Mouse (Mus musculus): ENCODE measurements around the gene Rpl29. TPM values are rescaled to one million over a fixed set of nuclear protein-coding genes. Genes with fewer than 3 reads are reported as not detected.

The Rpl29 gene
- 1,077 and 1,119 TPM in 2 replicates for polyA plus RNA-seq (2015; fragmentation: Nextera tagmentation; extraction: Ambion mirVana)

DNA sequence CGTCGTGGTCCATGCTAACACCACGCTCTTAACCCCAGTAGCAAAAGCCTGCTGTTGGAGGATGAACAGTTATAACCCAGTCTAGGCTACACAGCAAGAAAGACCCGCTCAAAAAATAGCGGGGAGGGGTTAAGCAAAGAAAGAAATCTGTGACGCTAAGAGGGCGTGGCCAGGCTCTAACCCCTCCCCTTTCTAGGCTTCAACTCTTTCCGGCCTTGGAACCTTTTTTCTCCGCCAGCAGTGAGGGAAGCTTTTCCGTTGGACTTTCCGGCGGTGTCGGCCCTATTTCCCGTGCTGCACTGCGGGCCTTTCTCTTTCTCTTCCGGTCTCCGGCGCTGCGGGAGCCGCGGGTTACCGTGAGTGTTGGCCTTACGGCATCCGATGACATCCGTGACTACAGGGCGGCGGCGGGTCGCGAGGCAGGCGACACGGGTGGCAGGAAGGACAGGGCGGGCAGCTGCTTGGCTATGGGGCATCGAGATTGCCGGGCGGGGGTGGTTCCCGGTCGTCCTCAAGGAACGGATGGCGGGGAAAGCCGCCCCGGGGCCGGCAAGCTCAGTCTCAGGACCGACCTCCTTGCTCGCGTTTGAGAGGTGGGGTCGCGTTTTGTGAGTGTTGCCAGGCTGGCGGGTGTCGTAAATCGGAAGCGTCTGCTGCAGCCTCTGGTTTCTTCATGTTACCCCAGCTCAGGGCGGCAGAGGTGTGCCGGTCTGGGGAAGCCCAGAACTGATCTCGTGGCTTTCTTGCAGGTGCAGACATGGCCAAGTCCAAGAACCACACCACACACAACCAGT, at the start of gene Rpl29:
Gene Rpl29 (plus strand): TSS at position 234 of the 794 bp plus-strand sequence.
- peak within 1 kb of the TSS; percentile 93 for H3K4me3 ChIP-seq (replicated peaks)
- peak; percentile 91 for ATAC-seq (replicated peaks; ENCODE audit: low FRiP score)

DNA sequence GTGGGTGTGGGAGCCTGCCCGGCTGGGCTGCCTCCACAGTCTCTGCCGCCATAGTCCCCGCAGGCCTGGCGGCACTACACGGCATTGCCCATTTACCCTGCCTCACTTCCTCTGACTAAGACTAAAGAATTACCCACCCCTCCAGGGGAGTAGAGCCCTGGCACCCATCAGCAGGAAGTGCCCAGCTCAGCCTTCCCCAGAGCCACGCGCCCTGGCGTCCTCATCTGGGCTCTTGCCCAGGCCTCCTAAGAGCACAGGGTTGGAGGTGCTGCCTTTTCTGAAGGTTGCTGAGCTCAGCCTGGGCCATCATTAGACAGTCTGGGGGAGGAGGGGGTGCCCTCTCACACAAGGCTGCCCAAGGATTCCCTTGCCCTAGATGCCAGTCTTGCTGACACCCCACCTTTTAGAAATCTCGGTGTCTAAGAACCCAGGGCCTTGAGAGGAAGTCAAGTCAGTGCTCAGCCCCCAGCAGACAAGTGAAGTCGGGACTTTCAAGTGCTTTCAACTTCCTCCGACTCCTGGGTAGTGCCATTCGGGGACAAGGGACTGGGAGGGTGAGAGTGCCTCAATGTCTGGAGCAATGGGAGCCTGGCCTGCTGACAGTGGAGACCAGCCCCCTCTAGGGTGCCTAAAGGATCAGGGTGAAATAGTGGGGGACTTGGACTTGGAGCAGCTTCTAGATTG, 42.9 kb upstream of the Rpl29 start:
- H3K4me1 ChIP-seq = peaks cover 29% of the 10 kb centered on the region
- no peak overlapping the region for H3K4me3 ChIP-seq (replicated peaks)
- H3K9me3 ChIP-seq (replicated peaks) = no peaks in the 10 kb centered on the region
- H3K27ac ChIP-seq = no peak overlapping the region
- ATAC-seq (replicated peaks; ENCODE audit: low FRiP score) = no peak
- no peaks in the 10 kb centered on the region for H3K36me3 ChIP-seq
- H3K4me2 ChIP-seq = no peak overlapping the region
- WGBS = 80% methylated on average over 12 of the region's 12 CpGs
- no peak overlapping the region for H3K9ac ChIP-seq
- H3K27me3 ChIP-seq = no peaks in the 10 kb centered on the region

More for the DNA sequence above, at the start of gene Rpl29:
- Histone ChIP-seq H3K27ac (peak within 1 kb of the TSS; percentile 97), H3K4me1 (peaks cover 17% of the 10 kb centered on the region), H3K9me3 (replicated peaks) (no peaks in the 10 kb centered on the region), H3K36me3 (peaks cover 40% of the 10 kb centered on the region), H3K4me2 (peak within 1 kb of the TSS; percentile 80), H3K9ac (peak within 1 kb of the TSS; percentile 98), H3K27me3 (no peaks in the 10 kb centered on the region)
- under 1% methylated on average over 55 of the region's 55 CpGs for WGBS

- no peaks in the 10 kb centered on the region for H3K36me3 ChIP-seq
- no peak overlapping the region for H3K4me3 ChIP-seq (replicated peaks)
- 0 out of 2 replicates have a peak, but pooled peaks have one; percentile 6 for ATAC-seq (replicated peaks; ENCODE audit: low FRiP score)
- no peaks in the 10 kb centered on the region for H3K9me3 ChIP-seq (replicated peaks)
- H3K27ac ChIP-seq = no peak overlapping the region
- 73% methylated on average over 11 of the region's 11 CpGs for WGBS
- peaks cover 35% of the 10 kb centered on the region for H3K4me1 ChIP-seq
- H3K27me3 ChIP-seq = no peaks in the 10 kb centered on the region
- H3K9ac ChIP-seq = no peak overlapping the region
- no peak overlapping the region for H3K4me2 ChIP-seq
Measured at GRCm38 (mm10) chr9:106392828-106393527, 36.3 kb upstream of the Rpl29 start.

DNA sequence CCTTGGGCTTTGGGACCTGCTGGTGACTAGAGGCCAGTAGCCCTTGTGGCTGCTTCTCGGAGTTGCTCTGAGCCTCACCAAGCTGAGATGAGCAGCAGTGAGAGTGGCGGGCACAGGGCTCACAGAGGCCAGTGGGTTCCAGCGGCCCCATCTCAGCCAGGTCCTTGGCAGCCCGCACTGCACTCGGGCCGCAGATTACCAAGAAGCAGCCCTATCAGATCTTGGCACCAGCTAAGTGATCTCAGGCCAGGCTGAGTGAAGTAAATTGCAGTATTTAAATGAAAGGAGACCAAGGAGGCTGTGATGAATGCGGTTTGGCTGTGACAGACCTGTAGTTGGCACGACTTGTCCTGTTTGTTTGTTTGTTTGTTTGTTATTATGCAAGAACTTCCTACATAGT, 35.7 kb upstream of the Rpl29 start:
- Histone ChIP-seq H3K27ac (no peak overlapping the region), H3K9ac (no peak overlapping the region), H3K4me3 (replicated peaks) (no peak overlapping the region), H3K27me3 (no peaks in the 10 kb centered on the region), H3K4me1 (peaks cover 36% of the 10 kb centered on the region), H3K9me3 (replicated peaks) (no peaks in the 10 kb centered on the region), H3K36me3 (no peaks in the 10 kb centered on the region), H3K4me2 (no peak overlapping the region)
- 88% methylated on average over 8 of the region's 8 CpGs for WGBS
- ATAC-seq (replicated peaks; ENCODE audit: low FRiP score) = no peak

DNA sequence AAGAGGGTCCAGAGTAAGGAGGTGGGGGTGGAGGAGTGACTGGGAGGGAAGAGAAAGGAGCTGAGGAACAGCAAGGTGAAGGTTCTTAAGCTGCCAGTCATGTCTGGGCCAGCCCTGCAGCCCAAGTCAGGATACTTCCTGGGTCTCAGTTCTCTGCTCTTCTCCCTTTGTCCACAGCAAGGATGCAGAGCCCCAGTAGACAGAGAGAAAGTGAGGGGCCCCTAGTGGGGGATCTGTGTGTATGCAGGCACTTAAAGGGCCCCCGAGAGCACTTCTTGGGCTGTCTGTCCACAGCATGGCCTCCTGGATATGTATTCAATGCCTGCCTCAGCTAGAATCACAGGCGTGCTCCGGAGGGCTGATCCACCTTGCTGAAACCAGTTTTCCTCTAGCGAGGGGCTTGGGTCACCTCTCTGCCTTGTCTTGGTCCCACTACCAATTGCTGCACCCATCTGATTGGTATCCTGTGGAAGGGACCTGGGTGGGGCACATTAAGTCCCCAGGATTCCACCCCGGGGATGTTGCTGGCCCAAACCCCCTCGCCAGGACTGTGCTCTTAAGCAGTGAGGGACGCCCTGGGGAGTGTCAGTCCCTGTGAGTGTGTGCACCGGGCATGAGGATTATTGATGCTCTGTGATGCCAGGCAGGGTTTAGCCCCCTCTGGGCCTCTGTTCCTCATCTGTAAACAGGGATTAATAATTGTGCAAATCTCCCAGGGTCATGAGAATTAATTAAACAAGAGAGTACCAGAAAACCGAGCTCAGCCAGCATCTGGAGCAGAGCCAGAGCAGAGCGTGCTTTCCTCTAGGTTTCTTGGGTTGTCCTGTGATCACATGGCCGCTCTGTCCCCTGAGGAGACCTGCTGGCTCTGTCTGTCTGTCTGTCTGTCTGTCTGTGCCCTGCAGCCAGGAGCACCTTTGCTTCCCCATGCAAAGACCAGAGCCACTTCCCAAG, 34.3 kb upstream of the Rpl29 start:
- Histone ChIP-seq H3K9me3 (replicated peaks) (no peaks in the 10 kb centered on the region), H3K4me2 (no peak overlapping the region), H3K4me1 (peaks cover 36% of the 10 kb centered on the region), H3K4me3 (replicated peaks) (no peak overlapping the region), H3K9ac (no peak overlapping the region), H3K27ac (no peak overlapping the region), H3K27me3 (no peaks in the 10 kb centered on the region), H3K36me3 (no peaks in the 10 kb centered on the region)
- 55% methylated on average over 11 of the region's 11 CpGs for WGBS
- ATAC-seq (replicated peaks; ENCODE audit: low FRiP score) = peak; percentile 53; the same call in 1 of the 2 replicates

DNA sequence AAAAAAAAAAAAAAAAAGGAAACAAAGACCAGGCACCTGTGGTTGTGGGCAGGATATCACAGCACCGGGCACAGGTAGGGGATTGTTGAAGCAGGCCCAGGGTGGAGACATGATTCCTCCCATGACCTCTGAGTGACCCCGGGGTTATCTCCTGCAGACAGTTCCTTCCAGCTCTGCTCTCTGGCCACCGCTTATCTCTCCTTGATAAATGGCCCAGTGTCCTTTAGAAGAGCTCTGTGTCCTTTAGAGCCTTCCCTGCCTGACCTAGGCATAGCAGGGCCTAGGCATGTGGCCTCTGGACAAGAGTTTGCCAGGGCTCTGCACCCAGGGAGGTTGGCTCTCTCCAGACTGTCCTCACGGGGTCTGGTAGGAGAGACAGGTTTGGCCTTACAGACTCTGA, 31.5 kb upstream of the Rpl29 start:
- no peaks in the 10 kb centered on the region for H3K9me3 ChIP-seq (replicated peaks)
- H3K27me3 ChIP-seq = no peaks in the 10 kb centered on the region
- no peak for ATAC-seq (replicated peaks; ENCODE audit: low FRiP score)
- H3K36me3 ChIP-seq = no peaks in the 10 kb centered on the region
- H3K4me3 ChIP-seq (replicated peaks) = no peak overlapping the region
- no peak overlapping the region for H3K27ac ChIP-seq
- 75% methylated on average over 4 of the region's 4 CpGs for WGBS
- no peak overlapping the region for H3K4me2 ChIP-seq
- H3K4me1 ChIP-seq = peaks cover 34% of the 10 kb centered on the region
- H3K9ac ChIP-seq = no peak overlapping the region

- ATAC-seq (replicated peaks; ENCODE audit: low FRiP score) = no peak
- Histone ChIP-seq H3K27ac (no peak overlapping the region), H3K4me3 (replicated peaks) (no peak overlapping the region), H3K4me1 (peaks cover 26% of the 10 kb centered on the region), H3K27me3 (no peaks in the 10 kb centered on the region), H3K9me3 (replicated peaks) (no peaks in the 10 kb centered on the region), H3K36me3 (no peaks in the 10 kb centered on the region), H3K4me2 (no peak overlapping the region), H3K9ac (no peak overlapping the region)
- WGBS = 75% methylated on average over 9 of the region's 9 CpGs
Measured at GRCm38 (mm10) chr9:106398667-106399311, 30.5 kb upstream of the Rpl29 start.

- no peak overlapping the region for H3K9ac ChIP-seq
- H3K27ac ChIP-seq = no peak overlapping the region
- no peaks in the 10 kb centered on the region for H3K36me3 ChIP-seq
- no peak overlapping the region for H3K4me2 ChIP-seq
- no peak for ATAC-seq (replicated peaks; ENCODE audit: low FRiP score)
- H3K4me1 ChIP-seq = peaks cover 22% of the 10 kb centered on the region
- no peak overlapping the region for H3K4me3 ChIP-seq (replicated peaks)
- no peaks in the 10 kb centered on the region for H3K27me3 ChIP-seq
- WGBS = 76% methylated on average over 3 of the region's 3 CpGs
- H3K9me3 ChIP-seq (replicated peaks) = no peaks in the 10 kb centered on the region
Measured at GRCm38 (mm10) chr9:106399808-106400207, 29.4 kb upstream of the Rpl29 start.

DNA sequence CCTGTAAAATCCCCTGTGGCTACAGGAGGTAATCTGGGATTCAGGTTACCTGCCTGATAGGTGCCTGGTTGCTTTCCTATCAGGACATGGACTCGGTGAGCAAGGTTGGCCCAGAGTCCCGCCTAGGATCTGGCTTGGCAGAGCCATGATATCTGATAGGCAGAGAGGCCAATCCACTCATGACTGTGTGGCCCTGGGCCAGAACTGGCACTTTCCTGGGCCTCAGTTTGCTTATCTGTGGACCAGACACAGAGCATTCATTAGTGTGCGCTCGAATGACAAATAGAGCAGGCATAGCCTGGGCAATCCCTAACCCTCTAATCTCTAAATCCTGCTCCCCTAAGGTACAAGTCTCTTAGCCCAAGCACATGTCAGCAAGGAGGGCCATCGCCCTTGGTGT, 27.1 kb upstream of the Rpl29 start:
- Histone ChIP-seq H3K9ac (no peak overlapping the region), H3K27me3 (no peaks in the 10 kb centered on the region), H3K9me3 (replicated peaks) (no peaks in the 10 kb centered on the region), H3K27ac (no peak overlapping the region), H3K36me3 (no peaks in the 10 kb centered on the region), H3K4me3 (replicated peaks) (no peak overlapping the region), H3K4me1 (peaks cover 37% of the 10 kb centered on the region), H3K4me2 (no peak overlapping the region)
- no peak for ATAC-seq (replicated peaks; ENCODE audit: low FRiP score)
- 88% methylated on average over 5 of the region's 5 CpGs for WGBS

- H3K4me3 ChIP-seq (replicated peaks) = no peak overlapping the region
- ATAC-seq (replicated peaks; ENCODE audit: low FRiP score) = no peak
- 63% methylated on average over 16 of the region's 16 CpGs for WGBS
Measured at GRCm38 (mm10) chr9:106402607-106403375, 26.5 kb upstream of the Rpl29 start.

More at GRCm38 (mm10) chr9:106402607-106403375, 26.5 kb upstream of the Rpl29 start:
- no peaks in the 10 kb centered on the region for H3K36me3 ChIP-seq
- H3K27me3 ChIP-seq = no peaks in the 10 kb centered on the region
- H3K9me3 ChIP-seq (replicated peaks) = no peaks in the 10 kb centered on the region
- H3K27ac ChIP-seq = no peak overlapping the region
- H3K4me1 ChIP-seq = peaks cover 37% of the 10 kb centered on the region
- no peak overlapping the region for H3K4me2 ChIP-seq
- H3K9ac ChIP-seq = no peak overlapping the region

Measured in kidney, embryonic 15.5 days (tissue).